Mouse (Mus musculus): Measurements from ENCODE around the gene Mfsd4b3.

DNA sequence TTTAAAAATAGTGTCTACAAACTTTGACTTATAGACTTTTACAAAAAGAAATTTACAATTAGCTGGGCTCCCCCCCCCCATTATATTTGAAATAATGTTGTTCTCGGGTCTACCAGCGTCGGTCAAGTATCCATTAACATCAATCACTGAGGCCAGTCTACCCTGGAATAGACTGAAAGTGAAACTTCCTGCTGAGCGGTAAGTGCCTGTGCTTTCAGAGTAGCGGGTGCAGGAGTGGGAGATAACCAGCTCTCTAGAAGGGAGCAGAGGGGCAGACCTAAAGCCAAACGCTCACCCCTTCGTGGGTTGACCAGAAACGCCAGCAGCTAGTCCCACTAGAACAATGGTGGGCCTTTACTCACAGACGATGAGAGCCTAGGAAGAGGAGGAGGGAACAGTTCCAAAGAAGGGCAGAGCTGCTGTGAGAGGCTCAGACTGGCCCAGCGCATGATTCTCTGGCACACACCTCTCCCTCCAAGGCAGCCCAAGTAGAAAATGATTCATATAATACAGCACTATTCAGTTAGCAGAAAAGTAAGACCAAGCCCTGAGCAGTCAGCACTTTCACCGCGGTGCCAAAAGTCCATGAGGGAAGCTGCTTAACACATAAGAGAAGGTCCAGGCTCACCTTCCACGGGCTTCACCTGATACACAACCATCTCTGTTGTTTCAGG, 51.0 kb downstream of the Mfsd4b3 start:
- no peak for TF ChIP-seq CTCF (IDR thresholded peaks at IDR 0.05; ENCODE audit: low read depth)
- no peak for TF ChIP-seq EP300 (IDR thresholded peaks at IDR 0.05; ENCODE audit: low read depth)

All from heart, postnatal 0 days (tissue).